Mouse (Mus musculus): ENCODE measurements around the gene Abcf3. TPM values are rescaled to one million over a fixed set of nuclear protein-coding genes. Genes with fewer than 3 reads are reported as not detected.

The Abcf3 gene
- polyA plus RNA-seq, 1 experiment = 39.0 TPM

- Histone ChIP-seq H3K4me1 (ENCODE audit: control insufficient read depth, insufficient read depth, low read length) (peaks cover 7% of the 10 kb centered on the region; the same call in 1 of the 2 replicates), H3K27ac (ENCODE audit: insufficient read depth, low read depth, low read length) (peak within 1 kb of the TSS; percentile 91), H3K27me3 (replicated peaks; ENCODE audit: control insufficient read depth, insufficient read depth, low read length) (no peaks in the 10 kb centered on the region), H3K4me3 (ENCODE audit: insufficient read depth, low read depth, low read length) (peak within 1 kb of the TSS; percentile 97), H3K36me3 (ENCODE audit: control insufficient read depth, insufficient read depth, low read length) (no peaks in the 10 kb centered on the region)
- 1% methylated on average over 54 of the region's 55 CpGs for WGBS
- peak; percentile 96 for DNase-seq
- TF ChIP-seq POLR2A (IDR thresholded peaks at IDR 0.05; ENCODE audit: low read depth, low read length) = peak; percentile 47
- 0 out of 2 replicates have a peak, but pooled peaks have one; percentile 26 for TF ChIP-seq CTCF (conservative IDR thresholded peaks at IDR 0.05; ENCODE audit: insufficient read depth, insufficient read length, low read depth, low read length)
Measured at GRCm38 (mm10) chr16:20516726-20517201, 31.6 kb upstream of the Abcf3 start, which contains the start of gene Dvl3. Gene Dvl3, plus strand, starts transcription at chr16:20516982.

- Histone ChIP-seq H3K27ac (ENCODE audit: insufficient read depth, low read depth, low read length) (peak overlapping the region; percentile 91), H3K4me1 (ENCODE audit: control insufficient read depth, insufficient read depth, low read length) (peaks cover 12% of the 10 kb centered on the region; the same call in 1 of the 2 replicates), H3K36me3 (ENCODE audit: control insufficient read depth, insufficient read depth, low read length) (no peaks in the 10 kb centered on the region), H3K4me3 (ENCODE audit: insufficient read depth, low read depth, low read length) (peak overlapping the region; percentile 97), H3K27me3 (replicated peaks; ENCODE audit: control insufficient read depth, insufficient read depth, low read length) (no peaks in the 10 kb centered on the region)
- no peak for DNase-seq
- under 1% methylated on average over 26 of the region's 26 CpGs for WGBS
- TF ChIP-seq CTCF (conservative IDR thresholded peaks at IDR 0.05; ENCODE audit: insufficient read depth, insufficient read length, low read depth, low read length) (no peak), POLR2A (IDR thresholded peaks at IDR 0.05; ENCODE audit: low read depth, low read length) (no peak)
Measured at GRCm38 (mm10) chr16:20517216-20517615, 31.2 kb upstream of the Abcf3 start.

- H3K36me3 ChIP-seq (ENCODE audit: control insufficient read depth, insufficient read depth, low read length) = no peaks in the 10 kb centered on the region
- under 1% methylated on average over 6 of the region's 6 CpGs for WGBS
- peaks cover 12% of the 10 kb centered on the region; the same call in 1 of the 2 replicates for H3K4me1 ChIP-seq (ENCODE audit: control insufficient read depth, insufficient read depth, low read length)
- peak overlapping the region; percentile 97 for H3K4me3 ChIP-seq (ENCODE audit: insufficient read depth, low read depth, low read length)
- no peak for TF ChIP-seq POLR2A (IDR thresholded peaks at IDR 0.05; ENCODE audit: low read depth, low read length)
- TF ChIP-seq CTCF (conservative IDR thresholded peaks at IDR 0.05; ENCODE audit: insufficient read depth, insufficient read length, low read depth, low read length) = no peak
- peak overlapping the region; percentile 91 for H3K27ac ChIP-seq (ENCODE audit: insufficient read depth, low read depth, low read length)
- DNase-seq = peak; percentile 54
- no peaks in the 10 kb centered on the region for H3K27me3 ChIP-seq (replicated peaks; ENCODE audit: control insufficient read depth, insufficient read depth, low read length)
Measured at GRCm38 (mm10) chr16:20517701-20518374, 30.5 kb upstream of the Abcf3 start.

GRCm38 (mm10) chr16:20523886-20524285 lies 24.5 kb upstream of the Abcf3 start:
- peaks cover 2% of the 10 kb centered on the region for H3K36me3 ChIP-seq (ENCODE audit: control insufficient read depth, insufficient read depth, low read length)
- H3K27me3 ChIP-seq (replicated peaks; ENCODE audit: control insufficient read depth, insufficient read depth, low read length) = no peaks in the 10 kb centered on the region
- 88% methylated on average over 10 of the region's 10 CpGs for WGBS
- DNase-seq = no peak
- TF ChIP-seq CTCF (conservative IDR thresholded peaks at IDR 0.05; ENCODE audit: insufficient read depth, insufficient read length, low read depth, low read length) (no peak), POLR2A (IDR thresholded peaks at IDR 0.05; ENCODE audit: low read depth, low read length) (no peak)
- no peak overlapping the region for H3K4me3 ChIP-seq (ENCODE audit: insufficient read depth, low read depth, low read length)
- H3K4me1 ChIP-seq (ENCODE audit: control insufficient read depth, insufficient read depth, low read length) = peaks cover 8% of the 10 kb centered on the region; the same call in 1 of the 2 replicates
- H3K27ac ChIP-seq (ENCODE audit: insufficient read depth, low read depth, low read length) = no peak overlapping the region

- H3K27me3 ChIP-seq (replicated peaks; ENCODE audit: control insufficient read depth, insufficient read depth, low read length) = no peaks in the 10 kb centered on the region
- TF ChIP-seq CTCF (conservative IDR thresholded peaks at IDR 0.05; ENCODE audit: insufficient read depth, insufficient read length, low read depth, low read length) (no peak), POLR2A (IDR thresholded peaks at IDR 0.05; ENCODE audit: low read depth, low read length) (no peak)
- no peak overlapping the region for H3K27ac ChIP-seq (ENCODE audit: insufficient read depth, low read depth, low read length)
- WGBS = 92% methylated on average over 5 of the region's 5 CpGs
- no peak overlapping the region for H3K4me3 ChIP-seq (ENCODE audit: insufficient read depth, low read depth, low read length)
- H3K36me3 ChIP-seq (ENCODE audit: control insufficient read depth, insufficient read depth, low read length) = peaks cover 2% of the 10 kb centered on the region
- DNase-seq = no peak
- H3K4me1 ChIP-seq (ENCODE audit: control insufficient read depth, insufficient read depth, low read length) = no peaks in the 10 kb centered on the region
Measured at GRCm38 (mm10) chr16:20528779-20529178, 19.6 kb upstream of the Abcf3 start.

GRCm38 (mm10) chr16:20529375-20529774 lies 19.0 kb upstream of the Abcf3 start:
- Histone ChIP-seq H3K27me3 (replicated peaks; ENCODE audit: control insufficient read depth, insufficient read depth, low read length) (no peaks in the 10 kb centered on the region), H3K27ac (ENCODE audit: insufficient read depth, low read depth, low read length) (no peak overlapping the region), H3K36me3 (ENCODE audit: control insufficient read depth, insufficient read depth, low read length) (no peaks in the 10 kb centered on the region; the same call in none of the 2 replicates), H3K4me3 (ENCODE audit: insufficient read depth, low read depth, low read length) (no peak overlapping the region), H3K4me1 (ENCODE audit: control insufficient read depth, insufficient read depth, low read length) (no peaks in the 10 kb centered on the region)
- no peak for DNase-seq
- TF ChIP-seq POLR2A (IDR thresholded peaks at IDR 0.05; ENCODE audit: low read depth, low read length) = no peak
- TF ChIP-seq CTCF (conservative IDR thresholded peaks at IDR 0.05; ENCODE audit: insufficient read depth, insufficient read length, low read depth, low read length) = no peak
- WGBS = 72% methylated on average over 1 of the region's 1 CpGs

- no peak for DNase-seq
- Histone ChIP-seq H3K4me1 (ENCODE audit: control insufficient read depth, insufficient read depth, low read length) (no peaks in the 10 kb centered on the region), H3K4me3 (ENCODE audit: insufficient read depth, low read depth, low read length) (no peak overlapping the region), H3K27ac (ENCODE audit: insufficient read depth, low read depth, low read length) (no peak overlapping the region), H3K27me3 (replicated peaks; ENCODE audit: control insufficient read depth, insufficient read depth, low read length) (no peaks in the 10 kb centered on the region), H3K36me3 (ENCODE audit: control insufficient read depth, insufficient read depth, low read length) (no peaks in the 10 kb centered on the region; the same call in none of the 2 replicates)
- WGBS = 97% methylated on average over 20 of the region's 20 CpGs
- TF ChIP-seq POLR2A (IDR thresholded peaks at IDR 0.05; ENCODE audit: low read depth, low read length) = no peak
- no peak for TF ChIP-seq CTCF (conservative IDR thresholded peaks at IDR 0.05; ENCODE audit: insufficient read depth, insufficient read length, low read depth, low read length)
Measured at GRCm38 (mm10) chr16:20530941-20531340, 17.4 kb upstream of the Abcf3 start.

All from kidney, adult 2 months (tissue).